Mouse (Mus musculus): Measurements from ENCODE around the gene Tubal3. TPM values are rescaled to one million over a fixed set of nuclear protein-coding genes. Genes with fewer than 3 reads are reported as not detected.

The Tubal3 gene
- polyA plus RNA-seq, 1 experiment from 2014 or later: 9.2 TPM

- no peak overlapping the region for H3K27ac ChIP-seq (ENCODE audit: low read depth)
- DNase-seq (ENCODE audit: low spot score) (no peak), ATAC-seq (replicated peaks; ENCODE audit: low FRiP score, low TSS enrichment, low read depth) (no peak)
- H3K4me3 ChIP-seq (ENCODE audit: low read depth, low read length): no peak overlapping the region
- no peaks in the 10 kb centered on the region for H3K9me3 ChIP-seq (ENCODE audit: control insufficient read depth, low read length)
- no peaks in the 10 kb centered on the region for H3K27me3 ChIP-seq (replicated peaks; ENCODE audit: control insufficient read depth, insufficient read depth, low read length)
- no peak overlapping the region for H3K9ac ChIP-seq (ENCODE audit: low read length)
- no peaks in the 10 kb centered on the region for H3K36me3 ChIP-seq (ENCODE audit: control insufficient read depth, insufficient read depth, low read length)
- WGBS: 56% methylated on average over 7 of the region's 7 CpGs
- H3K4me2 ChIP-seq (ENCODE audit: low read length): no peak overlapping the region
- no peaks in the 10 kb centered on the region for H3K4me1 ChIP-seq (replicated peaks; ENCODE audit: control insufficient read depth, insufficient read depth, low read length)
Measured at GRCm38 (mm10) chr13:3944699-3945098, 26.6 kb downstream of the Tubal3 start.

GRCm38 (mm10) chr13:3945249-3945648 is 27.2 kb downstream of the Tubal3 start, which contains the start of gene Ucn3:
Gene Ucn3 (minus strand): TSS chr13:3945349.
- no peak for DNase-seq (ENCODE audit: low spot score)
- Histone ChIP-seq H3K9me3 (ENCODE audit: control insufficient read depth, low read length) (no peaks in the 10 kb centered on the region), H3K4me3 (ENCODE audit: low read depth, low read length) (no peak within 1 kb of the TSS), H3K27ac (ENCODE audit: low read depth) (no peak within 1 kb of the TSS), H3K27me3 (replicated peaks; ENCODE audit: control insufficient read depth, insufficient read depth, low read length) (no peaks in the 10 kb centered on the region), H3K36me3 (ENCODE audit: control insufficient read depth, insufficient read depth, low read length) (no peaks in the 10 kb centered on the region), H3K4me1 (replicated peaks; ENCODE audit: control insufficient read depth, insufficient read depth, low read length) (no peaks in the 10 kb centered on the region), H3K9ac (ENCODE audit: low read length) (no peak within 1 kb of the TSS), H3K4me2 (ENCODE audit: low read length) (no peak within 1 kb of the TSS)
- WGBS: 81% methylated on average over 2 of the region's 2 CpGs
- ATAC-seq (replicated peaks; ENCODE audit: low FRiP score, low TSS enrichment, low read depth): no peak

- H3K36me3 ChIP-seq (ENCODE audit: control insufficient read depth, insufficient read depth, low read length): no peaks in the 10 kb centered on the region
- DNase-seq (ENCODE audit: low spot score) (no peak), ATAC-seq (replicated peaks; ENCODE audit: low FRiP score, low TSS enrichment, low read depth) (no peak)
- H3K4me2 ChIP-seq (ENCODE audit: low read length): no peak overlapping the region
- no peaks in the 10 kb centered on the region for H3K4me1 ChIP-seq (replicated peaks; ENCODE audit: control insufficient read depth, insufficient read depth, low read length)
- no peaks in the 10 kb centered on the region; the same call in 1 of the 2 replicates for H3K9me3 ChIP-seq (ENCODE audit: control insufficient read depth, low read length)
- WGBS: 88% methylated on average over 4 of the region's 4 CpGs
- H3K9ac ChIP-seq (ENCODE audit: low read length): no peak overlapping the region
- no peaks in the 10 kb centered on the region for H3K27me3 ChIP-seq (replicated peaks; ENCODE audit: control insufficient read depth, insufficient read depth, low read length)
- H3K4me3 ChIP-seq (ENCODE audit: low read depth, low read length): no peak overlapping the region
- H3K27ac ChIP-seq (ENCODE audit: low read depth): no peak overlapping the region
Measured at GRCm38 (mm10) chr13:3947267-3947666, 29.2 kb downstream of the Tubal3 start.

GRCm38 (mm10) chr13:3949477-3949876 is 31.4 kb downstream of the Tubal3 start:
- Histone ChIP-seq H3K27ac (ENCODE audit: low read depth) (no peak overlapping the region), H3K27me3 (replicated peaks; ENCODE audit: control insufficient read depth, insufficient read depth, low read length) (no peaks in the 10 kb centered on the region), H3K4me2 (ENCODE audit: low read length) (no peak overlapping the region), H3K4me1 (replicated peaks; ENCODE audit: control insufficient read depth, insufficient read depth, low read length) (no peaks in the 10 kb centered on the region), H3K4me3 (ENCODE audit: low read depth, low read length) (no peak overlapping the region), H3K9me3 (ENCODE audit: control insufficient read depth, low read length) (no peaks in the 10 kb centered on the region; the same call in 1 of the 2 replicates), H3K36me3 (ENCODE audit: control insufficient read depth, insufficient read depth, low read length) (no peaks in the 10 kb centered on the region), H3K9ac (ENCODE audit: low read length) (no peak overlapping the region)
- ATAC-seq (replicated peaks; ENCODE audit: low FRiP score, low TSS enrichment, low read depth) (no peak), DNase-seq (ENCODE audit: low spot score) (no peak)
- 89% methylated on average over 4 of the region's 4 CpGs for WGBS

- Histone ChIP-seq H3K4me3 (ENCODE audit: low read depth, low read length) (no peak overlapping the region), H3K27me3 (replicated peaks; ENCODE audit: control insufficient read depth, insufficient read depth, low read length) (no peaks in the 10 kb centered on the region), H3K4me1 (replicated peaks; ENCODE audit: control insufficient read depth, insufficient read depth, low read length) (no peaks in the 10 kb centered on the region), H3K36me3 (ENCODE audit: control insufficient read depth, insufficient read depth, low read length) (no peaks in the 10 kb centered on the region), H3K27ac (ENCODE audit: low read depth) (no peak overlapping the region), H3K4me2 (ENCODE audit: low read length) (no peak overlapping the region), H3K9ac (ENCODE audit: low read length) (no peak overlapping the region), H3K9me3 (ENCODE audit: control insufficient read depth, low read length) (no peaks in the 10 kb centered on the region; the same call in 1 of the 2 replicates)
- DNase-seq (ENCODE audit: low spot score): no peak
- 63% methylated on average over 6 of the region's 6 CpGs for WGBS
- no peak for ATAC-seq (replicated peaks; ENCODE audit: low FRiP score, low TSS enrichment, low read depth)
Measured at GRCm38 (mm10) chr13:3951198-3951914, 33.3 kb downstream of the Tubal3 start.

- Histone ChIP-seq H3K36me3 (ENCODE audit: control insufficient read depth, insufficient read depth, low read length) (no peaks in the 10 kb centered on the region), H3K9me3 (ENCODE audit: control insufficient read depth, low read length) (no peaks in the 10 kb centered on the region), H3K4me3 (ENCODE audit: low read depth, low read length) (no peak overlapping the region), H3K4me2 (ENCODE audit: low read length) (no peak overlapping the region), H3K27me3 (replicated peaks; ENCODE audit: control insufficient read depth, insufficient read depth, low read length) (no peaks in the 10 kb centered on the region), H3K27ac (ENCODE audit: low read depth) (no peak overlapping the region), H3K9ac (ENCODE audit: low read length) (no peak overlapping the region), H3K4me1 (replicated peaks; ENCODE audit: control insufficient read depth, insufficient read depth, low read length) (no peaks in the 10 kb centered on the region)
- WGBS: 85% methylated on average over 4 of the region's 4 CpGs
- DNase-seq (ENCODE audit: low spot score) (no peak), ATAC-seq (replicated peaks; ENCODE audit: low FRiP score, low TSS enrichment, low read depth) (no peak)
Measured at GRCm38 (mm10) chr13:3968849-3969248, 50.8 kb downstream of the Tubal3 start.

Small RNA genes within 50 kb of the gene (microRNA-seq; reads per million reads assigned to microRNA genes)
- gene Gm22460: not detected

Other genes with a start within 250 kb of the Tubal3 start
- gene Calml3, start 114.0 kb upstream of the Tubal3 start, polyA plus RNA-seq (2014; fragmentation: Nextera tagmentation; extraction: Ambion mirVana): not detected in 2 replicates
- not detected in 2 replicates for gene Calm4, start 80.5 kb upstream of the Tubal3 start, polyA plus RNA-seq (2014; fragmentation: Nextera tagmentation; extraction: Ambion mirVana)
- gene Calm5, start 64.1 kb upstream of the Tubal3 start, polyA plus RNA-seq (2014; fragmentation: Nextera tagmentation; extraction: Ambion mirVana): not detected in 2 replicates
- 83.5 and 86.4 TPM in 2 replicates for gene Net1, start 54 bp upstream of the Tubal3 start, polyA plus RNA-seq (2014; fragmentation: Nextera tagmentation; extraction: Ambion mirVana)
- 0.12 TPM in 1 of 2 replicates, not detected in the other for gene Ucn3, start 27.1 kb downstream of the Tubal3 start, polyA plus RNA-seq (2014; fragmentation: Nextera tagmentation; extraction: Ambion mirVana)
- 0.88 and 1.6 TPM in 2 replicates for gene Akr1c14, start 130.7 kb downstream of the Tubal3 start, polyA plus RNA-seq (2014; fragmentation: Nextera tagmentation; extraction: Ambion mirVana)
- 0.35 and 0.86 TPM in 2 replicates for gene Akr1c18, start 232.4 kb downstream of the Tubal3 start, polyA plus RNA-seq (2014; fragmentation: Nextera tagmentation; extraction: Ambion mirVana)